Mouse (Mus musculus) spleen, adult 2 months (tissue): ENCODE data around the gene Mybpc1.

ENCODE experiments used
- CTCF ChIP-seq: fragments of 200-500 bp; IDR thresholded peaks from 2 replicates; pipeline ENCODE4 v1.5.1; 2011; ENCODE audit warnings: mild to moderate bottlenecking, inconsistent platforms; ENCODE audit not compliant: insufficient read depth, insufficient read length, insufficient replicate concordance; ENCODE audit errors: extremely low read depth
- POLR2A ChIP-seq: fragments of 200-500 bp; IDR thresholded peaks from 2 replicates; pipeline ENCODE4 v1.6.1; 2011; ENCODE audit warnings: low read depth, low read length, inconsistent platforms

DNA sequence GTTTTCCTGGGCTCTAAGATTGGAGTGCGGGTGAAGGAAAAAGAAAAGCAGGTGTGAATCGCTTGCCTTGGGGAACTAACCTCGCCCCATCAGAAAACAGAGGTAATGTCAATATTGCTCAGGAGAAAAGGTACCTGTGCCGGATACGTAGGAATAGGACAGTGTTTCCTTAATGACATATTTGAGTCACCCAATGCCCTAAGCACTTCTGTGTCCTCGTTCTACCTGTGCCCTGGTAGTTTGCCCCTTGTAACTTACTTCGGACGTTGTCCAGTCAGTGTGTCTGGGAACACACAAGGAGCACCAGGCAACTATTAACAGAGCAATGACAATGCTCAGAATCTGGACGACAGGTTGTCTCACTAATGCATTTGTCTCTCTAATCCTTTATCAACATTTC lies 93.6 kb downstream of the Mybpc1 start:
- TF ChIP-seq CTCF: no peak
- no peak for TF ChIP-seq POLR2A
